Mouse (Mus musculus) retina, embryonic 14.5 days (tissue): ENCODE measurements around the gene Sumo2.
"Not testable (repeated sequence)": the region's sequence is repeated elsewhere in the genome, so short reads cannot be mapped to it uniquely, and the experiment has no call there.

Source experiments
- DNase-seq: peaks from one replicate; pipeline ENCODE4 v3.0.0-alpha.2; 2015; ENCODE audit warnings: low spot score

Gene Sumo2

GRCm38 (mm10) chr11:115536038-115536681 lies at the start of gene Sumo2:
TSS of gene Sumo2 (minus strand) at chr11:115536276.
- peak; percentile 99 for DNase-seq

DNA sequence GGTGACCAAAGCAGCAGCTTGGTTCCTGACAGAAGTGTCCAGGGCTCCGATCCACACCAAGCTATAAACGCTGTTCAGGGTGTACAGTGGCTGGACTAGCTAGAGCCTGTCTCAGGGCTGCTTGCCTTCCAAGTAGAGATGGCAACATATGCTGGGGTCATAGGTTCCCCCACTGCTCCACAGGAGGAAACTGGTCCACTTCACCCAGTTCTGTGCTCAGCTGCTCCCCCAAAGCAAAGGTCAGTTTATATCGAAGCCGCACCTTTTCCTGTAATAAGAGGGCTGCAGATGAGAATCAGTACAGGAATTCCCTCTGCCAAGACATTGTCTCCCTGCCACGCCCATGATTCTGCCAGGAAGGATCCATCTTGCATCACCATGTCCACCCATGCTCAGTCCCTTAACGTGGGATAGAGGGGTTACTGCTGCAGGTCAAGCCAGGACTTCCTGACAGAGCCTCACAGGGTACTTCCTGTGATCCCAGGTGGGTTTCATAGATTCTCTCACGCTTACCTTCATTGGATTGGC lies 49.6 kb upstream of the Sumo2 start:
- no peak for DNase-seq

DNA sequence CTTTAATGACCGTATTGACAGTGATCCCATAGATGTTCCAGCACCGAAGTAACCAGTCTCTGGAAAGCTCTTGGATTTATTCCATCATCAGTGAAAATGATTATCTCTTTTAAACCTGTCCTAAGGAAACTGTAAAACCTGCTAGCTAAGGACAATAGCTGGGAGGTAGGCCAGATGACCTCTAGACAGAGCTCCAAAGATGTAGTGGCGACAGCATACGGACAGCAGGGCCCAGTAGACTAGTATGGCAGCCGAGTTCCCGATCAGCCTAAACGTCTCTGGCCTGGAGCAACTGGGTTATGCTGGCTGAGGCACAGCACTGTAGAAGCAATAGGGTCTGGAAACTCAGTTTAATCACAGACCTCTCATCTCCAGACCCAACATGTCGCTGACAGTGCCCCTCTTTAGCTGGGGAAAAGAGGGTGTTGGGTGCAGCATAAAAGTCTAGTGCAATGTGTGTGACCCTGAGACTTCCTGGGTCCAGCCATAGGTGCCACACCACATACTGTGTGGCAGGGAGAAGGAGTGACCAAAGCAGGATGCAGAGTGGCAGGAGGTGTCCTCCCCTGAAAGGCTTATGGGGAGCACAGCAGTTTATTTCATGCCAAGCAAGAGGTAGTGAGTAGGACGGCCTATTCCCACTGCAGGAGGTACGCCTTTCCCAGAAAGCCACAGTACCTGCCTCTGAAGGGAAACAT lies 48.4 kb upstream of the Sumo2 start:
- no peak for DNase-seq

GRCm38 (mm10) chr11:115582913-115583606 lies 47.0 kb upstream of the Sumo2 start:
- DNase-seq, result no peak

- no peak for DNase-seq
These were observed 43.0 kb upstream of the Sumo2 start for GRCm38 (mm10) chr11:115579080-115579479.

- no peak for DNase-seq
These were observed 28.9 kb upstream of the Sumo2 start for GRCm38 (mm10) chr11:115564961-115565360.

DNA sequence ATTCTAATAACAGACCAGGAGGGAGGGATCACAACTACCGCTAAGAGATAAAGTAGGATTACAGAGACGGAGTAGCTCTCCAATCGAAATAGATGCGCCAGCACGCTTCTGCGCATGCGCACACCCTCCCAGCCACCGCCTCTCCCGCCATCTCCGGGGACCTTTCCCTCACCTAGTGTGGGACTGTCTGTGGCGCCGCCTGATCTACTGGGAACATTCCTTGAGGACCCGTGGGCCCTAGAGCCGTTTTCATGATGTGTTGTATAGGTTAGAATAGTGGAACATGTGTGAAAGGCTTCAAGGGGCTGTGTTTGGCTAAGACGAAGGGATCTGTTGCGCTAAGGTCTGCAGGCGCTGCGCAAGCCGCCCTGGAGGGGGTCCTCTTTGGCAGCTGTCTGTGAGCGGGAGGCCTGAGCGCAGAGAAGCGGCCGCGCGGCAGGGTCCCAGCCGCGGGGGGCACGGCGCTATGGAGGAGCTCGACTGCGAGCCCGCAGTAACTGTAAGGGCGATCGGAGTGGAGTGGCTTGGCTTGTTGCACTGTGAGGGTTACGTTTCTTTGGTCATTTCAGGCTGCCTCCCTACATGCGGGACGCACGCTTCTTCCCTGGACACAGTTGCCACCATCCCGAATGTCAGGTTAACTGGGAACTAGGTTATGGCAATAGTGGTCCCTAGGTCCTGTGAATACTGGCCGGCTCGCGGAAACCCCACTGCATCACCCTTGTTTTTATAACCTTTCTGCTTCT lies 28.2 kb upstream of the Sumo2 start, which contains the start of gene Nup85:
TSS of gene Nup85 (plus strand) at position 371 of the 746 bp plus-strand sequence.
- peak; percentile 99 for DNase-seq

GRCm38 (mm10) chr11:115563406-115563805 lies 27.3 kb upstream of the Sumo2 start:
- no peak for DNase-seq

GRCm38 (mm10) chr11:115555717-115556116 lies 19.6 kb upstream of the Sumo2 start:
- no peak for DNase-seq

GRCm38 (mm10) chr11:115552783-115553182 lies 16.7 kb upstream of the Sumo2 start:
- peak; percentile 39 for DNase-seq

DNA sequence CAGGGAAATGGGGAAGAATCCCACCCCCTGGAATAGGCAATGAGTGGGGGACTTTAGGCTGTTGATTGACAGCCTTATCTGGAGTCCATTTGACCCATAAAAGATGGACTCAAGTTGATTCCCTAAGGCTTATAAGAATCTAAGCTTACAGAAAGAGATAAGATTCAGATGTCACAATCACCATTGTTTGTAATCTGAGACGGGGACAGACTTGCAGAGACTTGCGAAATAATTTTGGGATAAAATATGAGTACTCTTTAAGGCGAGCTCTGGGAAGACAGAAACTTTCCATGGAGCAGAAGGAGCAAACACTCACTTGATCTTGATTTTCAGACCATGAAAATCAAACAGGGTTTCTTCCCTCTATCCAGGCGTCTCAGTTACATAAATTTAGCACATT lies 7.5 kb upstream of the Sumo2 start:
- no peak for DNase-seq

DNA sequence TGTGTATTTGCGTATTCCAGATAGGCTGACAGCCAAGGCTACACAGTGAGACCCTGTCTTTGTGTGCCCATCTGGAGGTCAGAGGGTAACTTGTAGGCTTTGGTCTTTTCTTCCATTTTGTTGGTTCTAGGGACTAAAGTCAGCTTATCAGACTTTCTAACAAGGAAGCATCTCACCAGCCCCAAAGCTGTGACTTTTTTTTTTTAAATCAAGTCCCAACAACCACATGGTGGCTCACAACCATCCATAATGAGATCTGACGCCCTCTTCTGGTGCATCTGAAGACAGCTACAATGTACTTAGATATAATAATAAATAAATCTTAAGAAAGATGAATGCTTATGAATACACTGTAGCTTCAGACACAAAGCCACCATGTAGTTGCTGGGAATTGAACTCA lies 2.0 kb upstream of the Sumo2 start:
- no peak for DNase-seq

GRCm38 (mm10) chr11:115536856-115537568 lies 936 bp upstream of the Sumo2 start:
- DNase-seq, result no peak

- peak; percentile 76 for DNase-seq
These were observed 557 bp downstream of the Sumo2 start for GRCm38 (mm10) chr11:115535401-115536037.

GRCm38 (mm10) chr11:115534759-115535371 lies 1.2 kb downstream of the Sumo2 start:
- DNase-seq, result no peak

- DNase-seq, result not testable (repeated sequence)
These were observed 9.6 kb downstream of the Sumo2 start for GRCm38 (mm10) chr11:115526446-115526845.

DNA sequence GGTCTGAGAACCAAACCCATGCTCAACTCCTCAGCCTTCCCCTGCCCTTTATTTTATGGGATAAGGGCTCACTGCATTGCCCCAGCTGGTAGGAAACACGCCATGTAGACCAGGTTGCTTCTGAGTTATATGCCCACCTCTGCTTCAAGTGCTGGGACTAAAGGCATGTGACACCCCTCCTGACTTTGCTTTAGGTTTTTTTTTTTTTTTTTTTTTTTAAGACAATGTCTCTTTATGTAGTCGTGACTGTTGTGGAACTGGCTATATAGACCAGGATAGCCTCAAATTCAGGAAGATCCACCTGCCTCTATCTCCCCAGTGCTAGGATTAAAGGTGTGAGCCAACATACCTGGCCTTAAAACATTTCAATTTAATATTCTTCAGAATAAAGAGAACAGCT lies 13.4 kb downstream of the Sumo2 start:
- no peak for DNase-seq

DNA sequence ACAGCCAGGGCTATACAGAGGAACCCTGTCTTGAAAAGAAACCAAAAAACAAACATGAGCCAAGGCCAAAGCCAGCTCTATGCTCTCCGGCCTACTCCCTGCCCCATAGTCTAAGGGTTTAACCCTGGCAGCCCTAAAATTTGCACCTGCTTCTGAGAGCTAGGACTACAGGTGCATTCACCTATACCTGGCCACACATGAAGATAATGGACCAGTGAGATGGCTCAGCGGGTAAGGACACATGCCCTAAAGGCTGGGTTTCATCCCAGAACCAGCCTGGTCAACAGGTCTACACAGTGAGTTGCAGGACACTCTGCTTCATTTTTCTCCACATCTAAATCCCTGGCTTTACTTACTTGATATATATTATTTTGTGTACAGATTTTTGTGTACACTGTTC lies 13.8 kb downstream of the Sumo2 start:
- DNase-seq, result no peak

GRCm38 (mm10) chr11:115521080-115521479 lies 15.0 kb downstream of the Sumo2 start:
- no peak for DNase-seq

GRCm38 (mm10) chr11:115520218-115520617 lies 15.9 kb downstream of the Sumo2 start:
- no peak for DNase-seq
